Mouse (Mus musculus): ENCODE measurements around the gene Scamp5. TPM values are rescaled to one million over a fixed set of nuclear protein-coding genes. Genes with fewer than 3 reads are reported as not detected.

Scamp5 gene
- polyA plus RNA-seq, 1 experiment from 2014 or later, result 7.2 TPM

- 74% methylated on average over 5 of the region's 5 CpGs for WGBS (ENCODE audit: insufficient replicate concordance)
- Histone ChIP-seq H3K9ac (no peak overlapping the region), H3K4me1 (replicated peaks) (no peaks in the 10 kb centered on the region), H3K4me2 (no peak overlapping the region), H3K27me3 (no peaks in the 10 kb centered on the region), H3K9me3 (replicated peaks) (no peaks in the 10 kb centered on the region), H3K27ac (no peak overlapping the region), H3K36me3 (no peaks in the 10 kb centered on the region), H3K4me3 (replicated peaks) (no peak overlapping the region)
- no peak for DNase-seq
- no peak for ATAC-seq (ENCODE audit: low read depth)
Observed at GRCm38 (mm10) chr9:57406395-57406794, 61.5 kb downstream of the Scamp5 start.

- no peaks in the 10 kb centered on the region for H3K4me1 ChIP-seq (replicated peaks)
- H3K27ac ChIP-seq, result no peak overlapping the region
- DNase-seq, result no peak
- no peak for ATAC-seq (ENCODE audit: low read depth)
- H3K36me3 ChIP-seq, result no peaks in the 10 kb centered on the region
- no peak overlapping the region for H3K4me3 ChIP-seq (replicated peaks)
- H3K9ac ChIP-seq, result no peak overlapping the region
- 0 out of 2 replicates have a peak, but pooled peaks cover 4% of the 10 kb centered on the region for H3K9me3 ChIP-seq (replicated peaks)
- H3K27me3 ChIP-seq, result no peaks in the 10 kb centered on the region
- H3K4me2 ChIP-seq, result no peak overlapping the region
- WGBS (ENCODE audit: insufficient replicate concordance), result 48% methylated on average over 5 of the region's 5 CpGs
Observed at GRCm38 (mm10) chr9:57404036-57404435, 63.8 kb downstream of the Scamp5 start.

GRCm38 (mm10) chr9:57402318-57403251, 65.3 kb downstream of the Scamp5 start:
- Histone ChIP-seq H3K9ac (no peak overlapping the region), H3K4me3 (replicated peaks) (no peak overlapping the region), H3K27ac (no peak overlapping the region), H3K4me2 (no peak overlapping the region), H3K4me1 (replicated peaks) (no peaks in the 10 kb centered on the region), H3K27me3 (no peaks in the 10 kb centered on the region), H3K9me3 (replicated peaks) (0 out of 2 replicates have a peak, but pooled peaks cover 4% of the 10 kb centered on the region), H3K36me3 (no peaks in the 10 kb centered on the region)
- no peak for DNase-seq
- ATAC-seq (ENCODE audit: low read depth), result no peak
- WGBS (ENCODE audit: insufficient replicate concordance), result 59% methylated on average over 15 of the region's 15 CpGs

- ATAC-seq (ENCODE audit: low read depth) (no peak), DNase-seq (no peak)
- H3K4me3 ChIP-seq (replicated peaks), result no peak overlapping the region
- H3K9ac ChIP-seq, result no peak overlapping the region
- no peaks in the 10 kb centered on the region for H3K36me3 ChIP-seq
- H3K9me3 ChIP-seq (replicated peaks), result 0 out of 2 replicates have a peak, but pooled peaks cover 4% of the 10 kb centered on the region
- no peak overlapping the region for H3K4me2 ChIP-seq
- no peaks in the 10 kb centered on the region for H3K27me3 ChIP-seq
- no peaks in the 10 kb centered on the region for H3K4me1 ChIP-seq (replicated peaks)
- whole genome bisulfite sequencing (ENCODE audit: insufficient replicate concordance), result 66% methylated on average over 2 of the region's 2 CpGs
- no peak overlapping the region for H3K27ac ChIP-seq
Observed at GRCm38 (mm10) chr9:57398773-57399172, 69.1 kb downstream of the Scamp5 start.

GRCm38 (mm10) chr9:57392892-57393291, 75.0 kb downstream of the Scamp5 start:
- H3K27ac ChIP-seq, result no peak overlapping the region
- ATAC-seq (ENCODE audit: low read depth), result no peak
- DNase-seq, result no peak
- H3K27me3 ChIP-seq, result no peaks in the 10 kb centered on the region
- H3K9ac ChIP-seq, result no peak overlapping the region
- H3K9me3 ChIP-seq (replicated peaks), result no peaks in the 10 kb centered on the region
- no peaks in the 10 kb centered on the region for H3K4me1 ChIP-seq (replicated peaks)
- H3K36me3 ChIP-seq, result no peaks in the 10 kb centered on the region
- no peak overlapping the region for H3K4me3 ChIP-seq (replicated peaks)
- H3K4me2 ChIP-seq, result no peak overlapping the region
- WGBS (ENCODE audit: insufficient replicate concordance), result 70% methylated on average over 1 of the region's 1 CpGs

Other genes with a start within 250 kb of the Scamp5 start
- not detected in 2 replicates for gene Trcg1, start 231.5 kb downstream of the Scamp5 start, polyA plus RNA-seq (2015; fragmentation: Nextera tagmentation; extraction: Ambion mirVana)
- 14.6 and 14.9 TPM in 2 replicates for gene 1700017B05Rik, start 205.4 kb downstream of the Scamp5 start, polyA plus RNA-seq (2015; fragmentation: Nextera tagmentation; extraction: Ambion mirVana)
- gene Ppcdc, start 27.9 kb downstream of the Scamp5 start, polyA plus RNA-seq (2015; fragmentation: Nextera tagmentation; extraction: Ambion mirVana), result 10.4 and 11.3 TPM in 2 replicates
- gene Rpp25, start 36.0 kb upstream of the Scamp5 start, polyA plus RNA-seq (2015; fragmentation: Nextera tagmentation; extraction: Ambion mirVana), result 0.59 and 0.77 TPM in 2 replicates
- gene Cox5a, start 53.2 kb upstream of the Scamp5 start, polyA plus RNA-seq (2015; fragmentation: Nextera tagmentation; extraction: Ambion mirVana), result 412 and 430 TPM in 2 replicates
- gene Fam219b, start 69.5 kb upstream of the Scamp5 start, polyA plus RNA-seq (2015; fragmentation: Nextera tagmentation; extraction: Ambion mirVana), result 7.6 and 8.2 TPM in 2 replicates
- gene Mpi, start 84.7 kb upstream of the Scamp5 start, polyA plus RNA-seq (2015; fragmentation: Nextera tagmentation; extraction: Ambion mirVana), result 12.3 and 13.2 TPM in 2 replicates
- gene Scamp2, start 92.9 kb upstream of the Scamp5 start, polyA plus RNA-seq (2015; fragmentation: Nextera tagmentation; extraction: Ambion mirVana), result 26.9 and 27.6 TPM in 2 replicates
- gene Ulk3, start 121.4 kb upstream of the Scamp5 start, polyA plus RNA-seq (2015; fragmentation: Nextera tagmentation; extraction: Ambion mirVana), result 3.6 and 3.7 TPM in 2 replicates
- not detected in 2 replicates for gene Cplx3, start 138.2 kb upstream of the Scamp5 start, polyA plus RNA-seq (2015; fragmentation: Nextera tagmentation; extraction: Ambion mirVana)
- 0.06 TPM in 1 of 2 replicates, not detected in the other for gene Lman1l, start 152.7 kb upstream of the Scamp5 start, polyA plus RNA-seq (2015; fragmentation: Nextera tagmentation; extraction: Ambion mirVana)
- gene Csk, start 185.6 kb upstream of the Scamp5 start, polyA plus RNA-seq (2015; fragmentation: Nextera tagmentation; extraction: Ambion mirVana), result 20.7 and 21.7 TPM in 2 replicates
- gene Cyp1a2, start 215.6 kb upstream of the Scamp5 start, polyA plus RNA-seq (2015; fragmentation: Nextera tagmentation; extraction: Ambion mirVana), result 0.10 TPM in 1 of 2 replicates, not detected in the other
- 0.17 and 0.22 TPM in 2 replicates for gene Cyp1a1, start 219.9 kb upstream of the Scamp5 start, polyA plus RNA-seq (2015; fragmentation: Nextera tagmentation; extraction: Ambion mirVana)
- 16.7 and 18.4 TPM in 2 replicates for gene Edc3, start 240.5 kb upstream of the Scamp5 start, polyA plus RNA-seq (2015; fragmentation: Nextera tagmentation; extraction: Ambion mirVana)

Data from liver, embryonic 13.5 days (tissue).